Mouse (Mus musculus) bone marrow, adult 2 months (tissue): ENCODE measurements around the gene Tspear.

Experiments
- CTCF ChIP-seq: fragments of 200-500 bp; IDR thresholded peaks from 2 replicates; pipeline ENCODE4 v1.5.1; 2011; ENCODE audit warnings: low read length, control low read depth; ENCODE audit not compliant: control insufficient read depth, insufficient read depth
- POLR2A ChIP-seq: fragments of 200-500 bp; IDR thresholded peaks from 2 replicates; pipeline ENCODE4 v1.6.1; 2011; ENCODE audit warnings: low read depth, mild to moderate bottlenecking, control low read depth, low read length, borderline replicate concordance; ENCODE audit not compliant: control insufficient read depth

DNA sequence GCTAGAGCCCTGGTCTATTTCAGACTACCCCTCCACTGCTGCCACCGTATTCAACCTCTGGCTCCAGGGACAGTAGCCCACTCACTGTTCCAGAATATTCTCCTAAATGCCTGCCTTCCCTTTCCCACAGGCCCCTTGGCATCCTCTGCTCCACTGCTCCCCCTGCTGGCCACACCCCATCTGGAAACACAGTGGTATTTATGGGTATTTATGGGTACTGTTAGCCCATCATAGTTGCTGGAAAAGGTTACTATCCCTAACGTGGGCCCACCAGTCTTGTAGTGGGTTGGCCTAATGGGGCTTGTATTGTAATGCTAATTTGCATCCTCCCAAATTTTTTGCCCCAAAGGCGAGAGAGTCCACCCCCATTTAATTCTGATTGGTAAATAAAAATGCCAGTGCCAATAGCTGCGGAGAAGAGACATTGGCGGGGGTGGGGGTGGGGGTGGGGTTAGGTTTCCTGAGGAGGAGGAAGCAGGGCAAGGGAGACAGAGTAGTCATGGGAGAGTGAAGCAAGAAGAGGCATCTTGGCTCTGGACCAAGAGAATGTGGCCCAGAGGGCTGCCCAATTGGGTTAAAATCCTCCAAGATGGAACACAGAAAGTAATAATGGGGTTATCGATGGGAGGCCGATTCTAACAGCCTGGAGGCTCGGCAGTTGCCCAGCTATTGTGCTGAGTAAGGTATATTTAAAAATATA, 230.4 kb downstream of the Tspear start:
- TF ChIP-seq POLR2A (no peak), CTCF (peak; percentile 80)
